ENCODE assay signal across 8 mouse cellular contexts in genomic region chr8:79398994-79399650, GRCm38 (mm10). TPM values are rescaled to one million over a fixed set of nuclear protein-coding genes. Genes with fewer than 3 reads are reported as not detected.
DNase-seq lines count a peak whose midpoint lies in the region; ATAC-seq lines count a peak whose summit lies in the region.

Gene Smad1, minus strand, starts transcription at chr8:79399518.

- H3K27ac ChIP-seq in intestine, embryonic 15.5 days = peak within 1 kb of the TSS; percentile 97

- peak within 1 kb of the TSS; percentile 91 for H3K4me3 ChIP-seq in intestine, embryonic 15.5 days (replicated peaks)

- H3K27me3 ChIP-seq in intestine, embryonic 15.5 days (replicated peaks) = no peaks in the 10 kb centered on the region

- peak; percentile 86 for ATAC-seq in activated CD4-positive, CD25-positive, alpha-beta regulatory T cell, adult 4 months
- peak; percentile 97 for ATAC-seq in intestine, embryonic 15.5 days
- ATAC-seq in megakaryocyte-erythroid progenitor cell, adult 5-6 weeks (replicated peaks; ENCODE audit: low FRiP score, low TSS enrichment, poor library complexity, severe bottlenecking) = peak; percentile 84

- H3K9ac ChIP-seq in intestine, embryonic 15.5 days = peak within 1 kb of the TSS; percentile 98

- H3K36me3 ChIP-seq in intestine, embryonic 15.5 days = no peaks in the 10 kb centered on the region

- DNase-seq in embryo, embryonic 10 days (ENCODE audit: low spot score) = peak; percentile 96
- peak; percentile 92 to 93 for DNase-seq in gastrocnemius, postnatal 36 days
- DNase-seq in left cerebral cortex, postnatal 14 days (ENCODE audit: low spot score in 2 of 2) = peak; percentile 94 to 97
- DNase-seq in right cerebral cortex, postnatal 14 days = peak; percentile 94
- DNase-seq in urinary bladder, postnatal 25 days (ENCODE audit: low spot score) = peak; percentile 90

- peak within 1 kb of the TSS; percentile 75 for H3K4me2 ChIP-seq in intestine, embryonic 15.5 days (replicated peaks)

- WGBS in intestine, embryonic 15.5 days = under 1% methylated on average over 79 of the region's 80 CpGs

- H3K9me3 ChIP-seq in intestine, embryonic 15.5 days = no peaks in the 10 kb centered on the region

- intact Hi-C loops in gastrocnemius, postnatal 36 days (cut with DNase I) = loop anchor here (2.0 kb wide), 2 partner anchors 48 to 102 kb away; no protein-coding TSS in a partner anchor
- intact Hi-C loops in left cerebral cortex, postnatal 14 days (cut with DNase I) = loop anchor here (2.0 to 5.0 kb wide), 2 partner anchors 42 to 104 kb away; partner anchors contain the start of gene Mmaa

- H3K4me1 ChIP-seq in intestine, embryonic 15.5 days (replicated peaks) = peaks cover 16% of the 10 kb centered on the region; the same call in 1 of the 2 replicates

RNA-seq across cellular contexts. Expression of gene Smad1, which starts in this region (rescaled TPM):
- polyA plus RNA-seq in activated CD4-positive, CD25-positive, alpha-beta regulatory T cell, adult 4 months (2017; shearing (Covaris generic)) = 1 to 10 TPM; 4.7 to 5.4 TPM
- total RNA-seq in gastrocnemius, postnatal 36 days (2021) = 10 to 100 TPM in 1 of 2 experiments, 1 to 10 TPM in 1; 8.8 to 10.4 TPM
- 37.6 and 39.9 TPM in 2 replicates for polyA plus RNA-seq in intestine, embryonic 15.5 days (2015; fragmentation: Nextera tagmentation; extraction: Ambion mirVana)
- 10 to 100 TPM; 31.6 to 33.7 TPM for total RNA-seq in left cerebral cortex, postnatal 14 days (2021)
- 4.2 and 5.1 TPM in 2 replicates for total RNA-seq in megakaryocyte-erythroid progenitor cell, adult 5-6 weeks (2014; fragmentation: Nextera tagmentation)
- total RNA-seq in megakaryocyte-erythroid progenitor cell, adult 5-6 weeks (2017) = 1.8 and 8.9 TPM in 2 replicates

Comparison
In these comparisons a context has a peak if more than half of its experiments do, and no peak if none do; other contexts are left out.
1. Peak in every context shown above with its lines: DNase-seq, ATAC-seq, H3K4me3 ChIP-seq and H3K27ac ChIP-seq.